Mouse (Mus musculus): ENCODE data around the gene Yes1. TPM values are rescaled to one million over a fixed set of nuclear protein-coding genes. Genes with fewer than 3 reads are reported as not detected.

Yes1 gene
- total RNA-seq (2021) (10 to 100 TPM; 16.0 to 19.7 TPM), polyA plus RNA-seq (2012; rRNA removed) (1.9 and 4.3 TPM in 2 replicates)
- long read RNA-seq, transcript Yes1-205 (12 exons, 2,657 nt) = major isoform, 7 of 9 reads
- long read RNA-seq, partial matches to known transcripts = 0 of 9 reads
- long read RNA-seq, other reads (novel, unspliced or antisense) = 2 of 9 reads

DNA sequence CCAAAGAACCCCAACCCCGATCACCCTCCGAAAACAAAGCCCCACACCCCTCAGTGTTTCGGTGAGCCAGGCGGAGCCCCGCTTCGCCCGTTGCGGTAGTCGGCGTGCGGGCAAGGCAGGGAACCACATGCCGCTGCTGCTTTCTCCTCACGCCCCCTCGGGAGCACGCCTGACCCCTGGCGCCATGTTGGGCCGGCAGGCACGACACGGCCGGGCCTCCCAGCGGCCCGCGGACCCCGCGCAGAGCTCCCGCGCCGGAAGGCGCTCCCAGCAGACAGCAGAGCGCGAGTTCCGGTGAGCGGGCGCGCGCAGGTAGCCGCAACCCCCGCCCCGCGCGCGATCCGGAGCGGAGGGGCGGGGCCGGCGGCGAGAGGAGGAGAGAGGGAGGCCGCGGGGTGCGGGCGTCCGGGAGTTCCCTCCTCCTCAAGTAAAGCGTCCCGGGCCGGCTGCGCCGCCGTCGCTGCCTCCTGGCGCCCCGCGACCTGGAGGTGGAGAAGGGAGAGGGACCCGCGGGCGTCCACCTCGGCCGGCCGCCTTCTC lies at the start of gene Yes1:
TSS of gene Yes1 (plus strand) at position 371 of the 540 bp plus-strand sequence.
- Histone ChIP-seq H3K4me1 (ENCODE audit: control insufficient read depth, insufficient read depth, low read length) (peaks cover 8% of the 10 kb centered on the region), H3K27me3 (ENCODE audit: control insufficient read depth, insufficient read depth, low read length) (no peaks in the 10 kb centered on the region), H3K79me2 (replicated peaks; ENCODE audit: control insufficient read depth, insufficient read depth, low read length) (0 out of 2 replicates have a peak, but pooled peaks cover 2% of the 10 kb centered on the region), H3K27ac (peak within 1 kb of the TSS; percentile 95), H3K4me3 (peak within 1 kb of the TSS; percentile 79), H3K9ac (ENCODE audit: low read depth, low read length) (peak within 1 kb of the TSS; percentile 97), H3K36me3 (ENCODE audit: control insufficient read depth, insufficient read depth, low read length) (peaks cover 19% of the 10 kb centered on the region)
- TF ChIP-seq EP300 (IDR thresholded peaks at IDR 0.05; ENCODE audit: insufficient read depth, low read depth, low read length) (no peak), CTCF (IDR thresholded peaks at IDR 0.05) (peak; percentile 12; the same call in 1 of the 2 replicates), POLR2A (IDR thresholded peaks at IDR 0.05; ENCODE audit: insufficient read depth, low read depth, low read length) (peak; percentile 62)
- under 1% methylated on average over 59 of the region's 69 CpGs for WGBS
- intact Hi-C loops (cut with DNase I) = loop anchor here (1.0 to 10.0 kb wide), 4 partner anchors 17 to 244 kb away; partner anchors contain the start of gene Prr14l
- DNase-seq = peak; percentile 89 to 90

DNA sequence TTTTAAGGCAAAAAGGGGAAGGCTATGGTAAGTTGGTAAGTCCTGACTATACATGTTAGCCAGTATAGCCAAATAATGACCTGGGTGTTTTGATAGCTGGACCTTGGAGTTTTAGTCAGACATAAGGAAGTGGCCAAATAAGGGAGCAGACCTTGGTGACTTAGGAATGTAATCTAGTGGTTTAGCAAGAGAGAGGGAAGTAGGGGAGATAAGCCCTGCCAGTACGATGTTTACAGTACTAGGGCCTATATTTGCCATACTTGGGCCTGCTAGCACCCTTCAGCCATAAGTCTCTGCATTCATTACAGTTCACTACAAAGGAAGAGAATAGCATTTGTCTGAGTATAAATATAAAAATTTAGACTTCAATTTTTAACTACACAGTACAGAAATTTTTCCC lies 46.3 kb upstream of the Yes1 start:
- Histone ChIP-seq H3K36me3 (ENCODE audit: control insufficient read depth, insufficient read depth, low read length) (no peaks in the 10 kb centered on the region), H3K27ac (no peak overlapping the region), H3K9ac (ENCODE audit: low read depth, low read length) (no peak overlapping the region), H3K4me3 (no peak overlapping the region), H3K4me1 (ENCODE audit: control insufficient read depth, insufficient read depth, low read length) (no peaks in the 10 kb centered on the region), H3K79me2 (replicated peaks; ENCODE audit: control insufficient read depth, insufficient read depth, low read length) (no peaks in the 10 kb centered on the region), H3K27me3 (ENCODE audit: control insufficient read depth, insufficient read depth, low read length) (no peaks in the 10 kb centered on the region)
- DNase-seq = no peak
- no peak for TF ChIP-seq EP300 (IDR thresholded peaks at IDR 0.05; ENCODE audit: insufficient read depth, low read depth, low read length)
- TF ChIP-seq POLR2A (IDR thresholded peaks at IDR 0.05; ENCODE audit: insufficient read depth, low read depth, low read length) = no peak
- no peak for TF ChIP-seq CTCF (IDR thresholded peaks at IDR 0.05)
- intact Hi-C loops (cut with DNase I) = no loop called here
- WGBS = 33% methylated on average over 1 of the region's 1 CpGs

DNA sequence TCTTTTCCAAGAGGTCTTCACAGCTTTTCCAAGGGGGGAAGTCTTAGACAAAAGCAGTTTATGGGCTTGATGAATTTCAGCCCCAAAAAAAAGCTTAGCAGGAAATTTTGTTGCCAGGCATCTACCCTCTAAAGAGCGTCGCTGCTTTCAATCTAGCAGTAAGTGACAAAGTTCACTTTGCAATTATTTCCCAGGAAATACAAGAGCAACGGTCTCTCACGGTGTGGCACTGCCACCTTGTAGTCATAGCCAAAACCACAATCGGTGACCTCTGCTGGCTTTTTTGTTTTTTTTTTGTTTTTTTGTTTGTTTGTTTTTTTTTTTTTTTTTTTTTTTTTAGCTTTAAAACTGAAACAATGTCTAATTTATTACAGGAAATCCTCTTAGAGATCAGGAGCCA lies 39.2 kb upstream of the Yes1 start:
- WGBS = 53% methylated on average over 5 of the region's 5 CpGs
- intact Hi-C loops (cut with DNase I) = no loop called here

DNA sequence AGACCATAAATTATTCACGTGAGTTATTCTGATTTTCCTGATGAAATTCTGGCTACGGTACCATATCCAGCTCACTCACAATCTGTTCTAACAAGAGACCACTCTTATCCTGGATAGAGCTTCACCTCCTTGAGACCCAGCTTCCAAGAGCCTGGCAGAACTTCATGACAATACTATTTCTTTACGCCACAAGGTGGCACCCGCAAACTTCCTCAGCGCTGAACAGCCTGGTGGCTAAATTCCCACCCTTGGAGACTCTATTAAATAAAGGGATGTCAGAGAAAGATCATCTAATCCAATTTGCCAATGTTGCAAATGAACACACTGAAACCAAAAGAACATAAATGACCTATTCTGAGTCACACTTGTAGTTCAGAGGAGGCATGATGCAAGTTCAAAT lies 22.8 kb upstream of the Yes1 start:
- intact Hi-C loops (cut with DNase I) = loop anchor here (1.0 to 2.0 kb wide), 2 partner anchors 69 to 159 kb away; no protein-coding TSS in a partner anchor
- Histone ChIP-seq H3K27me3 (ENCODE audit: control insufficient read depth, insufficient read depth, low read length) (no peaks in the 10 kb centered on the region), H3K9ac (ENCODE audit: low read depth, low read length) (no peak overlapping the region), H3K4me3 (no peak overlapping the region), H3K4me1 (ENCODE audit: control insufficient read depth, insufficient read depth, low read length) (no peaks in the 10 kb centered on the region), H3K79me2 (replicated peaks; ENCODE audit: control insufficient read depth, insufficient read depth, low read length) (no peaks in the 10 kb centered on the region), H3K27ac (no peak overlapping the region), H3K36me3 (ENCODE audit: control insufficient read depth, insufficient read depth, low read length) (no peaks in the 10 kb centered on the region)
- DNase-seq = peak; percentile 40 to 61
- TF ChIP-seq CTCF (IDR thresholded peaks at IDR 0.05) (peak; percentile 87), POLR2A (IDR thresholded peaks at IDR 0.05; ENCODE audit: insufficient read depth, low read depth, low read length) (no peak), EP300 (IDR thresholded peaks at IDR 0.05; ENCODE audit: insufficient read depth, low read depth, low read length) (peak; percentile 62; the same call in 1 of the 2 replicates)
- 10% methylated on average over 5 of the region's 5 CpGs for WGBS

More for the DNA sequence above, 39.2 kb upstream of the Yes1 start:
- TF ChIP-seq POLR2A (IDR thresholded peaks at IDR 0.05; ENCODE audit: insufficient read depth, low read depth, low read length) = no peak
- peak; percentile 16; the same call in 1 of the 2 replicates for TF ChIP-seq CTCF (IDR thresholded peaks at IDR 0.05)
- Histone ChIP-seq H3K27ac (no peak overlapping the region), H3K4me3 (no peak overlapping the region), H3K9ac (ENCODE audit: low read depth, low read length) (no peak overlapping the region), H3K79me2 (replicated peaks; ENCODE audit: control insufficient read depth, insufficient read depth, low read length) (no peaks in the 10 kb centered on the region), H3K36me3 (ENCODE audit: control insufficient read depth, insufficient read depth, low read length) (no peaks in the 10 kb centered on the region), H3K4me1 (ENCODE audit: control insufficient read depth, insufficient read depth, low read length) (no peaks in the 10 kb centered on the region), H3K27me3 (ENCODE audit: control insufficient read depth, insufficient read depth, low read length) (no peaks in the 10 kb centered on the region)
- no peak for DNase-seq

DNA sequence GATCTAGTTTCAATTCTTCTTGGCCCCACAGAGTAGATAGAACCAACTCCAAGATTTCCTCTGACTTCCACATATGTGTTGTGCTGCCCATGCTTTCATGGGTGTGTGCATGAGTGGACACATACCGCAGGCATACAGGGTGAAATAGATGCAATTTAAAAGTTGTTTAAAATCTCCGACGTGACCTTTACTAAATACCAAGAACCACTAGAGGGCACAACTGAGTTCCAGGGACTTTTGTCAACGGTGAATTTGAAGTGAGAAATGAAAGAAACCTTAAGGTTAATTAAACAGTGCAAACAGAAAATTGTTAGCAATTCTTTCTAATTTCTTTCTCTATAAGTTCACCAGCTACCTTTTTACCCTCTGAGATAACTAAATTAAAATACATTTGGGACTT lies 17.2 kb upstream of the Yes1 start:
- Histone ChIP-seq H3K27ac (peak overlapping the region; percentile 68), H3K79me2 (replicated peaks; ENCODE audit: control insufficient read depth, insufficient read depth, low read length) (no peaks in the 10 kb centered on the region), H3K27me3 (ENCODE audit: control insufficient read depth, insufficient read depth, low read length) (no peaks in the 10 kb centered on the region), H3K4me1 (ENCODE audit: control insufficient read depth, insufficient read depth, low read length) (peaks cover 3% of the 10 kb centered on the region; the same call in 1 of the 2 replicates), H3K9ac (ENCODE audit: low read depth, low read length) (no peak overlapping the region; the same call in 1 of the 2 replicates), H3K4me3 (0 out of 2 replicates have a peak overlapping the region, but pooled peaks have one; percentile 2), H3K36me3 (ENCODE audit: control insufficient read depth, insufficient read depth, low read length) (no peaks in the 10 kb centered on the region)
- intact Hi-C loops (cut with DNase I) = loop anchor here (1.0 to 5.0 kb wide), 2 partner anchors 18 to 119 kb away; partner anchors contain the start of gene Yes1
- no peak for DNase-seq
- 6% methylated on average over 4 of the region's 4 CpGs for WGBS
- no peak for TF ChIP-seq EP300 (IDR thresholded peaks at IDR 0.05; ENCODE audit: insufficient read depth, low read depth, low read length)
- peak; percentile 96 for TF ChIP-seq CTCF (IDR thresholded peaks at IDR 0.05)

DNA sequence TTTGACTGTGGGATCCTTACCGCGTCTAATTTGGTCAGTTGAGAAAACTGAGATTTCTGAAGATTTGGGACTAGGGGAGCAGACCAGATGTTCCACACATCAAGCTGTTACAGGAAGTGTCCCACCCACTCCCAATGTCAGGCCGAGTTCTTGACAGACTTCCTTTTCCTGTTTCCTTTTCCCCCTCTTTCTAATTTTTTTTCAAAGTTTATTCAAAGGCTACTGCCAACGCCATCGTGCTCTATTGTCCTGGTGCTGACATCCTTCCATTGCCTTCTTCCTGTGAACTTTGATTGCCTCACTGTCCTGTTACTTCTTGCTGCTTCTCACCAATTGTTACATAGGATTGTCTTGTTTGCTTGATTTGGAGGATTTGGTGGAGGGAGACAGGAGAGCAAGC lies 16.6 kb upstream of the Yes1 start:
- Histone ChIP-seq H3K79me2 (replicated peaks; ENCODE audit: control insufficient read depth, insufficient read depth, low read length) (no peaks in the 10 kb centered on the region), H3K36me3 (ENCODE audit: control insufficient read depth, insufficient read depth, low read length) (no peaks in the 10 kb centered on the region), H3K4me1 (ENCODE audit: control insufficient read depth, insufficient read depth, low read length) (peaks cover 3% of the 10 kb centered on the region; the same call in 1 of the 2 replicates), H3K4me3 (no peak overlapping the region), H3K27me3 (ENCODE audit: control insufficient read depth, insufficient read depth, low read length) (no peaks in the 10 kb centered on the region), H3K9ac (ENCODE audit: low read depth, low read length) (no peak overlapping the region), H3K27ac (peak overlapping the region; percentile 68)
- DNase-seq = peak; percentile 23 to 42
- TF ChIP-seq POLR2A (IDR thresholded peaks at IDR 0.05; ENCODE audit: insufficient read depth, low read depth, low read length) (peak; percentile 48; the same call in 1 of the 2 replicates), CTCF (IDR thresholded peaks at IDR 0.05) (no peak), EP300 (IDR thresholded peaks at IDR 0.05; ENCODE audit: insufficient read depth, low read depth, low read length) (peak; percentile 83; the same call in 1 of the 2 replicates)
- intact Hi-C loops (cut with DNase I) = loop anchor here (1.0 to 5.0 kb wide), 2 partner anchors 17 to 118 kb away; partner anchors contain the start of gene Yes1
- 28% methylated on average over 5 of the region's 5 CpGs for WGBS

Data from heart, adult 2 months (tissue).